Mouse (Mus musculus) MEL (cell line): ENCODE results near the gene Esrra. TPM values are rescaled to one million over a fixed set of nuclear protein-coding genes. Genes with fewer than 3 reads are reported as not detected.

Source experiments
- DNase-seq: peaks from one replicate; pipeline ENCODE4 v3.0.0; 2011; ENCODE audit warnings: low read depth, low spot score
- H3K27ac ChIP-seq: 2 replicates; pipeline ENCODE4 v1.5.1; 2012; ENCODE audit warnings: low read depth, mild to moderate bottlenecking, control low read depth, low read length, moderate library complexity; ENCODE audit not compliant: control insufficient read depth
- H3K27me3 ChIP-seq, 2 experiments: fragments of 150-350 bp in 1 of 2; sonication (generic) in 1 of 2; 2 replicates each; pipeline ENCODE4 v1.6.1; 2012; ENCODE audit warnings: low read length in 2 of 2, mild to moderate bottlenecking in 2 of 2, improper control_type of control experiment in 1 of 2, moderate library complexity in 1 of 2; ENCODE audit not compliant: insufficient read depth in 2 of 2, control insufficient read depth in 1 of 2
- H3K36me3 ChIP-seq, 2 experiments: 2 replicates each; pipeline ENCODE4 v1.6.1; 2012 to 2014; ENCODE audit warnings: low read length in 2 of 2, improper control_type of control experiment in 1 of 2, inconsistent platforms in 1 of 2, mild to moderate bottlenecking in 1 of 2; ENCODE audit not compliant: insufficient read depth in 2 of 2, control insufficient read depth in 1 of 2
- H3K4me1 ChIP-seq, 2 experiments: fragments of 150-350 bp in 1 of 2; sonication (generic) in 1 of 2; 2 replicates each; pipeline ENCODE4 v1.6.1; 2012; ENCODE audit warnings: low read length in 2 of 2, improper control_type of control experiment in 1 of 2, mild to moderate bottlenecking in 1 of 2; ENCODE audit not compliant: insufficient read depth in 2 of 2, control insufficient read depth in 1 of 2
- H3K4me3 ChIP-seq, 2 experiments: fragments of 150-350 bp in 1 of 2; sonication (generic) in 1 of 2; 2 replicates each; pipeline ENCODE4 v1.5.1; 2012; ENCODE audit warnings: low read depth in 2 of 2, low read length in 2 of 2, mild to moderate bottlenecking in 2 of 2, moderate library complexity in 2 of 2, control low read depth in 1 of 2, improper control_type of control experiment in 1 of 2; ENCODE audit not compliant: control insufficient read depth in 1 of 2, insufficient read depth in 1 of 2
- H3K79me2 ChIP-seq: 2 replicates; pipeline ENCODE4 v1.6.1; 2012; ENCODE audit warnings: mild to moderate bottlenecking, low read length, moderate library complexity; ENCODE audit not compliant: control insufficient read depth, poor library complexity, insufficient read depth
- H3K9ac ChIP-seq: 2 replicates; pipeline ENCODE4 v1.6.1; 2012; ENCODE audit warnings: low read depth, mild to moderate bottlenecking, control low read depth, low read length, moderate library complexity; ENCODE audit not compliant: control insufficient read depth, poor library complexity, severe bottlenecking
- H3K9me3 ChIP-seq: fragments of 150-350 bp; sonication (generic); replicated peaks from 2 replicates; pipeline ENCODE4 v1.6.1; 2012; ENCODE audit warnings: mild to moderate bottlenecking, low read length, improper control_type of control experiment, moderate library complexity; ENCODE audit not compliant: insufficient read depth
- BHLHE40 ChIP-seq: IDR thresholded peaks from 2 replicates; pipeline ENCODE4 v1.6.1; 2012; ENCODE audit warnings: low read depth, mild to moderate bottlenecking, inconsistent platforms, low read length, improper control_type of control experiment, borderline replicate concordance
- CHD1 ChIP-seq: IDR thresholded peaks from 2 replicates; pipeline ENCODE4 v1.6.1; 2012; ENCODE audit warnings: low read depth, mild to moderate bottlenecking, inconsistent platforms, low read length, improper control_type of control experiment
- CHD2 ChIP-seq: IDR thresholded peaks from 2 replicates; pipeline ENCODE4 v1.6.1; 2011; ENCODE audit warnings: low read length, improper control_type of control experiment
- CTCF ChIP-seq, 3 experiments: IDR thresholded peaks in 2 of 3; conservative IDR thresholded peaks in 1 of 3; 2 replicates each; pipeline ENCODE4 v1.5.1; 2011 to 2012; ENCODE audit warnings: low read length in 3 of 3, low read depth in 2 of 3, mild to moderate bottlenecking in 2 of 3, improper control_type of control experiment in 1 of 3, inconsistent platforms in 1 of 3, mixed read lengths in 1 of 3, moderate library complexity in 1 of 3; ENCODE audit not compliant: control insufficient read depth in 1 of 3, insufficient read depth in 1 of 3, poor library complexity in 1 of 3, severe bottlenecking in 1 of 3
- E2F4 ChIP-seq: IDR thresholded peaks from 2 replicates; pipeline ENCODE4 v1.6.1; 2011; ENCODE audit warnings: low read depth, low read length, improper control_type of control experiment, borderline replicate concordance
- ELF1 ChIP-seq: IDR thresholded peaks from 2 replicates; pipeline ENCODE4 v1.6.1; 2014; ENCODE audit warnings: low read depth, mild to moderate bottlenecking, inconsistent platforms, low read length, improper control_type of control experiment, moderate library complexity
- EP300 ChIP-seq, 2 experiments: IDR thresholded peaks; 2 replicates each; pipeline ENCODE4 v1.6.1; 2011; ENCODE audit warnings: improper control_type of control experiment in 2 of 2, low read length in 2 of 2, low read depth in 1 of 2, mild to moderate bottlenecking in 1 of 2
- ETS1 ChIP-seq: IDR thresholded peaks from 2 replicates; pipeline ENCODE4 v1.6.1; 2012; ENCODE audit warnings: low read depth, mild to moderate bottlenecking, inconsistent platforms, low read length, improper control_type of control experiment, moderate library complexity
- HCFC1 ChIP-seq: IDR thresholded peaks from 2 replicates; pipeline ENCODE4 v1.6.1; 2012; ENCODE audit warnings: low read depth, mild to moderate bottlenecking, inconsistent platforms, low read length, improper control_type of control experiment, moderate library complexity
- JUND ChIP-seq: IDR thresholded peaks from 2 replicates; pipeline ENCODE4 v1.6.1; 2011; ENCODE audit warnings: low read depth, mild to moderate bottlenecking, improper control_type of control experiment, low read length
- KAT2A ChIP-seq: conservative IDR thresholded peaks from 2 replicates; pipeline ENCODE4 v1.6.1; 2012; ENCODE audit warnings: low read depth, low read length, improper control_type of control experiment, inconsistent platforms
- MAFK ChIP-seq: IDR thresholded peaks from 2 replicates; pipeline ENCODE4 v1.6.1; 2011; ENCODE audit warnings: low read depth, mild to moderate bottlenecking, low read length, improper control_type of control experiment, borderline replicate concordance
- MAX ChIP-seq: IDR thresholded peaks from 2 replicates; pipeline ENCODE4 v1.6.1; 2011; ENCODE audit warnings: low read length, improper control_type of control experiment
- MAZ ChIP-seq: IDR thresholded peaks from 2 replicates; pipeline ENCODE4 v1.6.1; 2012; ENCODE audit warnings: low read depth, mild to moderate bottlenecking, inconsistent platforms, low read length, improper control_type of control experiment
- MEF2A ChIP-seq: IDR thresholded peaks from 2 replicates; pipeline ENCODE4 v1.6.1; 2014; ENCODE audit warnings: low read depth, mild to moderate bottlenecking, inconsistent platforms, low read length, improper control_type of control experiment; ENCODE audit not compliant: poor library complexity, insufficient replicate concordance, severe bottlenecking; ENCODE audit errors: extremely low read depth
- MXI1 ChIP-seq: IDR thresholded peaks from 2 replicates; pipeline ENCODE4 v1.6.1; 2011; ENCODE audit warnings: mild to moderate bottlenecking, low read depth, low read length, improper control_type of control experiment
- MYB ChIP-seq: IDR thresholded peaks from 2 replicates; pipeline ENCODE4 v1.6.1; 2011; ENCODE audit warnings: mild to moderate bottlenecking, low read depth, low read length, improper control_type of control experiment
- MYC ChIP-seq: IDR thresholded peaks from 2 replicates; pipeline ENCODE4 v1.6.1; 2011; ENCODE audit warnings: low read depth, mild to moderate bottlenecking, low read length, improper control_type of control experiment, moderate library complexity
- NRF1 ChIP-seq: IDR thresholded peaks from 2 replicates; pipeline ENCODE4 v1.6.1; 2014; ENCODE audit warnings: low read depth, mild to moderate bottlenecking, inconsistent platforms, low read length, improper control_type of control experiment, moderate library complexity; ENCODE audit not compliant: poor library complexity, insufficient read depth, severe bottlenecking
- POLR2A ChIP-seq, 2 experiments: IDR thresholded peaks; 2 replicates each; pipeline ENCODE4 v1.6.1; 2011 to 2012; ENCODE audit warnings: low read length in 2 of 2, mild to moderate bottlenecking in 2 of 2, control low read depth in 1 of 2, improper control_type of control experiment in 1 of 2, low read depth in 1 of 2, moderate library complexity in 1 of 2; ENCODE audit not compliant: control insufficient read depth in 1 of 2, insufficient read depth in 1 of 2, poor library complexity in 1 of 2
- POLR2AphosphoS5 ChIP-seq: IDR thresholded peaks from 2 replicates; pipeline ENCODE4 v1.6.1; 2012; ENCODE audit warnings: low read depth, borderline replicate concordance, mild to moderate bottlenecking, inconsistent platforms, low read length, moderate library complexity, mixed read lengths
- RAD21 ChIP-seq: IDR thresholded peaks from 2 replicates; pipeline ENCODE4 v1.6.1; 2011; ENCODE audit warnings: mild to moderate bottlenecking, low read depth, low read length, improper control_type of control experiment
- RCOR1 ChIP-seq: IDR thresholded peaks from 2 replicates; pipeline ENCODE4 v1.6.1; 2012; ENCODE audit warnings: low read depth, mild to moderate bottlenecking, inconsistent platforms, low read length, improper control_type of control experiment
- SIN3A ChIP-seq: IDR thresholded peaks from 2 replicates; pipeline ENCODE4 v1.6.1; 2012; ENCODE audit warnings: low read length, improper control_type of control experiment, inconsistent platforms
- SMC3 ChIP-seq: IDR thresholded peaks from 2 replicates; pipeline ENCODE4 v1.6.1; 2011; ENCODE audit warnings: low read depth, low read length, improper control_type of control experiment
- TAL1 ChIP-seq: IDR thresholded peaks from 2 replicates; pipeline ENCODE4 v1.6.1; 2012; ENCODE audit warnings: mild to moderate bottlenecking, inconsistent platforms, low read length, moderate library complexity, mixed read lengths
- TBP ChIP-seq: IDR thresholded peaks from 2 replicates; pipeline ENCODE4 v1.8.0; 2011; ENCODE audit warnings: low read depth, low read length, improper control_type of control experiment
- TCF12 ChIP-seq: IDR thresholded peaks from 2 replicates; pipeline ENCODE4 v1.6.1; 2014; ENCODE audit warnings: low read depth, mild to moderate bottlenecking, inconsistent platforms, low read length, improper control_type of control experiment, moderate library complexity
- UBTF ChIP-seq: IDR thresholded peaks from 2 replicates; pipeline ENCODE4 v1.6.1; 2012; ENCODE audit warnings: low read depth, mild to moderate bottlenecking, inconsistent platforms, low read length, improper control_type of control experiment, moderate library complexity, borderline replicate concordance; ENCODE audit not compliant: insufficient read depth
- USF1 ChIP-seq: IDR thresholded peaks from 2 replicates; pipeline ENCODE4 v1.6.1; 2014; ENCODE audit warnings: low read depth, mild to moderate bottlenecking, inconsistent platforms, low read length, improper control_type of control experiment, moderate library complexity
- USF2 ChIP-seq, 2 experiments: IDR thresholded peaks; 2 replicates each; pipeline ENCODE4 v1.6.1; 2011 to 2012; ENCODE audit warnings: improper control_type of control experiment in 2 of 2, low read length in 2 of 2, borderline replicate concordance in 1 of 2, inconsistent platforms in 1 of 2, low read depth in 1 of 2, mild to moderate bottlenecking in 1 of 2; ENCODE audit not compliant: insufficient read depth in 1 of 2
- ZC3H11A ChIP-seq: IDR thresholded peaks from 2 replicates; pipeline ENCODE4 v1.6.1; 2012; ENCODE audit warnings: low read depth, mild to moderate bottlenecking, inconsistent platforms, low read length, improper control_type of control experiment
- ZKSCAN1 ChIP-seq: IDR thresholded peaks from 2 replicates; pipeline ENCODE4 v1.6.1; 2012; ENCODE audit warnings: low read depth, mild to moderate bottlenecking, inconsistent platforms, low read length, improper control_type of control experiment, moderate library complexity
- ZMIZ1 ChIP-seq: IDR thresholded peaks from 2 replicates; pipeline ENCODE4 v1.6.1; 2012; ENCODE audit warnings: low read depth, mild to moderate bottlenecking, inconsistent platforms, low read length, improper control_type of control experiment, moderate library complexity
- ZNF384 ChIP-seq: IDR thresholded peaks from 2 replicates; pipeline ENCODE4 v1.6.1; 2012; ENCODE audit warnings: low read depth, mild to moderate bottlenecking, inconsistent platforms, low read length, improper control_type of control experiment
- polyA plus RNA-seq, 2 experiments: library from polyadenylated mRNA; stranded (reverse) in 1 of 2; unstranded in 1 of 2; fragments of >175 nt in 1 of 2; fragments of >200 nt in 1 of 2; gene quantifications; 2 replicates each; pipeline versions ENCODE4 v1.2.1 to v1.2.4; 2012; ENCODE audit warnings: low replicate concordance in 2 of 2, low read depth in 1 of 2; ENCODE audit not compliant: insufficient read length in 2 of 2, insufficient read depth in 1 of 2, missing spikeins in 1 of 2
- total RNA-seq: library from RNA; depleted of rRNA; stranded (reverse); fragments of 300-350 nt; gene quantifications from 2 replicates; pipeline ENCODE4 v1.2.3, GENCODE M21; 2012

The Esrra gene
- total and polyA plus RNA-seq, 3 experiments = 32.5 to 40.9 TPM; not detected in 1

DNA sequence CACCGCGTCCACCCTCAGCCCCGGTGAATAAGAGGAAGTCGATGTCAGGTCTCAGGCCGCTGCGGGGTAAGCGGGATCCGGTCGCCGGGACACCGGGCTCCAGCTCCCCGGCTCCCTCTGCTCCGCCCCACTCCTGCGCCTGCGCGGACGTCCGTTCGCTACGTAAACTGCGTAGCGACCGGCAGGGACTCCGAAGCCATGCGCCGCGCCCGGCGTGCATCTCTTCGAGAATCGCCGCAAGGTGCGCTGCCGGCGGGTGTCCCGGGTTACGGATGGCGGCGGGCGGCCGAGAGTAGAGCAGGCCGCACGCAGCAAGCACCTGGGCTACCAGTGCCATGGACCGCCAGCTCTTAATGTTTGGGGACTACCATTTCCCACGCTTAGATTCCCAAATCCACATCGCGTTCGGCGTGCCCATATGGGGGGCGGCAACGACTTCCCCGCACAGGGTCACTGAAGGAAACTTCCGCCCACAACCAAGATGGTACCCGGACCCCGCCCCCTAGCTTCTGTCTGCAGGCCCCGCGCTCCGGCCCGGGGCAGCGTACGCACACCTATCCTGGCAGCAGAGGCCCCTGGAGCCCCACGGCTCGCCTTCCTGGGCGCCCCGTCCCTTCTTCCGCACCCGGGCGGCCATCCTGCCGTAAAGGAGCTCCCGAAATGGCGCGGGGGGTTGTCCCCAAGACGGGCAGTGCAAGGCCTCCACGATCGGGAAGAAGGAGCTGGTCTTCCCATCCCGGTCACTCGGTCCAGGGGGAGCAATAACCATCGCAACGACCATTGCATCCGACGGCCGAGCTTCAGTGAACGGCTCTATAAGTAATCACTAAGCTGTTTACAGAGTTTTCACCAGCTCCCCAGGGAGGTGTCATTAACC lies 20.0 kb upstream of the Esrra start, which contains the start of gene Bad:
Gene Bad, plus strand, starts transcription at position 490 of the 877 bp plus-strand sequence.
- Histone ChIP-seq H3K4me1 (peaks cover 0 to 10% of the 10 kb centered on the region in 2 experiments; a peak in 2 of 4 replicates), H3K79me2 (peaks cover 8% of the 10 kb centered on the region; the same call in 1 of the 2 replicates), H3K9ac (peak within 1 kb of the TSS; percentile 92), H3K9me3 (no peaks in the 10 kb centered on the region), H3K4me3 (peak within 1 kb of the TSS; percentile 72 to 78), H3K27me3 (no peaks in the 10 kb centered on the region), H3K27ac (peak within 1 kb of the TSS; percentile 75), H3K36me3 (peaks cover 0 to 2% of the 10 kb centered on the region in 2 experiments; a peak in 1 of 4 replicates)
- DNase-seq = peak; percentile 93
- TF ChIP-seq CHD1 (no peak), UBTF (no peak), NRF1 (peak; percentile 81), RCOR1 (no peak), MXI1 (peak; percentile 89), ZC3H11A (no peak), USF1 (no peak), JUND (no peak), ZNF384 (no peak), POLR2AphosphoS5 (no peak), CTCF (IDR thresholded peaks at IDR 0.05 in 2 of 3, conservative IDR thresholded peaks at IDR 0.05 in 1 of 3; ENCODE audit: control insufficient read depth in 1 of 3, insufficient read depth in 1 of 3, low read depth in 2 of 3, low read length in 3 of 3, poor library complexity in 1 of 3, severe bottlenecking in 1 of 3) (no peak), KAT2A (no peak; the same call in 1 of the 2 replicates), ZKSCAN1 (no peak), HCFC1 (peak; percentile 87), E2F4 (no peak), MAX (no peak), ZMIZ1 (peak; percentile 20; the same call in 1 of the 2 replicates), MYC (no peak), ETS1 (no peak), RAD21 (no peak), USF2 (IDR thresholded peaks at IDR 0.05; ENCODE audit: borderline replicate concordance in 1 of 2, insufficient read depth in 1 of 2, low read depth in 1 of 2, low read length in 2 of 2) (no peak), MAFK (no peak), TCF12 (no peak), CHD2 (no peak), SMC3 (no peak), ELF1 (peak; percentile 95), MYB (no peak), MEF2A (no peak), SIN3A (peak; percentile 83), BHLHE40 (no peak), EP300 (IDR thresholded peaks at IDR 0.05; ENCODE audit: low read depth in 1 of 2, low read length in 2 of 2) (no peak), TAL1 (no peak), MAZ (0 out of 2 replicates have a peak, but pooled peaks have one; percentile 47), TBP (no peak), POLR2A (IDR thresholded peaks at IDR 0.05; ENCODE audit: control insufficient read depth in 1 of 2, insufficient read depth in 1 of 2, low read depth in 1 of 2, low read length in 2 of 2, poor library complexity in 1 of 2) (peak; percentile 47 to 64; a peak in 2 of 4 replicates)
